Mouse (Mus musculus): ENCODE measurements around the gene Dact1. TPM values are rescaled to one million over a fixed set of nuclear protein-coding genes. Genes with fewer than 3 reads are reported as not detected.
A peak's percentile ranks its signal among the peaks of the same experiment; 100 is the strongest.

Gene Dact1
- polyA plus RNA-seq, 1 experiment from 2014 or later: 9.6 TPM

DNA sequence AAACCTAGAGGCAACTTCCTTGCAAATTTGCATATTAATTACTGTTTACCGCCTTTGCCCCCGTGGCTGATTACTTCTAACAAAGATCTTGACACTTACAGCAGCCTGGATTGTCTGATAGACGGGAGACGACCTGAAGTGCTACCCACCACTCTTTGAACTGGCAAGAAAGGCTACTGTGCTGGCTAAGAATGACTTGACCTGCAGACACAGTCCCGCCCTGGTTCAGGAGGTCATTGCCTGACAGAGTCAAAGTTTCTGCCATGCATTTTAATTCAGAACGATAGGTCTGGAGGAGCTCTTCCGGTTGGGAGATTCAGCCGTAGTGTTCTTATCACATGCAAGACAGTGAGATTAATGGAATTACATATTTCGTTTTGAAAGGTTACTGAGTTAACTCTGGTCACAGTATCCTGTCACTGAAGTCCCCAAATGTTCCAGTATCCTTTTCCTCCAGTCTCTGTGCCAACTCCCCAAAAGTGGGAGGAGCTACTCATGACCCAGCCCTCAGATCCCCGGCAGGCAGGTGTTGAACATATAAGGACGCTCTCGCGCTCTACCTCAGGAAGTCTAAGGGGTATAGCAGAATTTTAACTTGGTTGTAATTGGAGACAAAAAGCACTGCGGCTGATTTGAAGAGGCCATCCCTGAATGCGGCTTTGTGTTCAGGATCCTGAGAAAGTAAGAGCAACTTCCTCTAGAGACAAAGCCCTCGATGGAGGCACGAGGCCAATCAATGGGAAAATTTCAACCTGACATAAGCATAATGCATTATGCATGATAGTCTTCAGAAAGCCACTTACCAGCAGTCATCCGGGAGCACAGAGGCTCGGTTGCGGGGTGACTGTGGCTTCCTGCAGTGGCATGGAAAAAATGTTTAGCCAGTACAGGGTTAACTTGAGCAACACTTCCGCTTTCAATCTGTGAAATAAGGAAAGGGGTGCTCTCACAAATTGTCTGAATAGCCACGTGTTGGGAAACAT, 15.4 kb upstream of the Dact1 start:
- Histone ChIP-seq H3K4me1 (peaks cover 11% of the 10 kb centered on the region), H3K9me3 (no peaks in the 10 kb centered on the region), H3K4me2 (peak overlapping the region; percentile 43), H3K27ac (no peak overlapping the region), H3K27me3 (no peaks in the 10 kb centered on the region), H3K4me3 (peak overlapping the region; percentile 7), H3K9ac (no peak overlapping the region), H3K36me3 (no peaks in the 10 kb centered on the region)
- 29% methylated on average over 22 of the region's 22 CpGs for WGBS
- ATAC-seq (ENCODE audit: borderline replicate concordance, extremely low read depth, low FRiP score, low TSS enrichment): no peak

DNA sequence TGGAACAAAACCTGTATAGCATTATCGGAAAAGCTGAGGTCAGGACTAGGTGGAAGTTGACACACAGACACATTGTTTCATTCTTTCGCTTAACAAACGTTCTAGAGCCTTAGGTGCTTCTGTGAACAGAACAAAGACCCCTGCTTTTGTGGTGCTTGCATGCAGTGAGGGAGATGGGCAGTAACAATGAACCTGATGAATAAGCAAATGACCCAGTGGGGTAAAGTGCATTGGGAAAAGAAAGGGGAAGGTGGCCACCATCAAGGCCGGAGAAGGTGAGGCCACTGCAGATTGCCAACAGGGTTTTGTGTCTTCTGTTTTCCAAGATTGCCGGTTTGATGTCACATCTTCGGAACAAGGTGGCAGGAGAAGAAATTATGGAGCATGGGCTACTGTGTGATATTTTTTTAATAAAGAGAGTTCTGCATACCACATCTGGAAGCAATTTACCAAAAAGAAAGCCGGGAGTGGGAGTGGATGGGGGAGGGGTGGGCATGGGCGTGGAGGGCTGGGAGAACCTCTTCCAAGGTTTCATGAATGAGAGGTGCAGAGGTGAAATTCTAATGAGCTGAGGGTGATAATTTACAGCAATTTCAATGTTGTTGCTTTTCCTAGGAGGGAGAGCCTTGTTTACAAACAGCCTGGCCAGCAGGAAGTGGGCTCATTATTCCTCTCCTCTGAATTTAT, 12.7 kb upstream of the Dact1 start:
- WGBS: 38% methylated on average over 8 of the region's 8 CpGs
- Histone ChIP-seq H3K36me3 (no peaks in the 10 kb centered on the region), H3K27me3 (no peaks in the 10 kb centered on the region), H3K9ac (no peak overlapping the region), H3K4me2 (no peak overlapping the region), H3K27ac (no peak overlapping the region), H3K9me3 (no peaks in the 10 kb centered on the region), H3K4me1 (peaks cover 11% of the 10 kb centered on the region), H3K4me3 (no peak overlapping the region)
- no peak for ATAC-seq (ENCODE audit: borderline replicate concordance, extremely low read depth, low FRiP score, low TSS enrichment)

- H3K4me1 ChIP-seq: peaks cover 15% of the 10 kb centered on the region
- WGBS: under 1% methylated on average over 54 of the region's 56 CpGs
- peaks cover 10% of the 10 kb centered on the region for H3K36me3 ChIP-seq
- H3K4me2 ChIP-seq: peak overlapping the region; percentile 89
- H3K27ac ChIP-seq: peak overlapping the region; percentile 80
- no peaks in the 10 kb centered on the region for H3K9me3 ChIP-seq
- peaks cover 7% of the 10 kb centered on the region; the same call in 1 of the 2 replicates for H3K27me3 ChIP-seq
- peak; percentile 35 for ATAC-seq (ENCODE audit: borderline replicate concordance, extremely low read depth, low FRiP score, low TSS enrichment)
- H3K4me3 ChIP-seq: peak overlapping the region; percentile 74
- peak overlapping the region; percentile 72 for H3K9ac ChIP-seq
Observed at GRCm38 (mm10) chr12:71310068-71310931, 616 bp downstream of the Dact1 start.

DNA sequence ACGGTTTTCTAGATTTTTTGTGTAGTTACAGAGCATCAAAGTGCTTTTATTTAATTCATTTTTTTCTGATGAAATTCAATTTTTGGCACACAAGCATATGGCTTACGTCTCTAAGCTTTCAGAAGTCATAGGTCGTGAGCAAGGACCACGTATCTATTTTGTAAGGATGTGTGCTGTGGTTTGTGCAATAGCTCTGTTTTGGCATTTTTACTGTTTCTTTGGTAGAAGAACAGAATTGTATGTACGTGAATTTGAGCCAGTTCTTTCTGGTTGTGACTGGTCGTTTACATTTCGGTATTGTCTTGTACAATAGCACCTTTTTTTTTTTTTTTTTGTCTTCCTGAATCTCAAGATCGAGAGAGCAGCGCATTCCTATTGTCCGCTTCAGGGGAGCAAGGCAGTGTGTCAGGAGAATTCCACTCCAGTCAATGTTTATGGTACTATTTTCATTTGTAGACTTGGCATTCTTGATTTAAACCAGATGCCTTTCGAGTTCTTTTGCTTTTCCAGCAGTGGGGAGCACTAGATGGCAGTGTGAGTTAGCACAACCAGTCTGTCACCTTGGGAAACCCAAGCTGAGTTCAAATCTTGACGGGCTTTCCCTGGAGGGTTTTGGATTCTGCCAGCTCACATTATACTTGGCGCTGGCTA, 1.7 kb downstream of the Dact1 start:
- Histone ChIP-seq H3K4me3 (peak overlapping the region; percentile 74), H3K27ac (peak overlapping the region; percentile 8; the same call in 1 of the 2 replicates), H3K27me3 (peaks cover 7% of the 10 kb centered on the region; the same call in 1 of the 2 replicates), H3K36me3 (peaks cover 17% of the 10 kb centered on the region), H3K9ac (peak overlapping the region; percentile 72), H3K4me2 (peak overlapping the region; percentile 89), H3K9me3 (no peaks in the 10 kb centered on the region), H3K4me1 (peaks cover 15% of the 10 kb centered on the region)
- WGBS: 3% methylated on average over 13 of the region's 13 CpGs
- no peak for ATAC-seq (ENCODE audit: borderline replicate concordance, extremely low read depth, low FRiP score, low TSS enrichment)

- Histone ChIP-seq H3K27ac (no peak overlapping the region), H3K36me3 (peaks cover 44% of the 10 kb centered on the region), H3K4me1 (no peaks in the 10 kb centered on the region), H3K4me2 (no peak overlapping the region), H3K9ac (no peak overlapping the region), H3K27me3 (no peaks in the 10 kb centered on the region), H3K4me3 (no peak overlapping the region), H3K9me3 (no peaks in the 10 kb centered on the region)
- 95% methylated on average over 32 of the region's 40 CpGs for WGBS
- ATAC-seq (ENCODE audit: borderline replicate concordance, extremely low read depth, low FRiP score, low TSS enrichment): no peak
Observed at GRCm38 (mm10) chr12:71318239-71318638, 8.6 kb downstream of the Dact1 start.

DNA sequence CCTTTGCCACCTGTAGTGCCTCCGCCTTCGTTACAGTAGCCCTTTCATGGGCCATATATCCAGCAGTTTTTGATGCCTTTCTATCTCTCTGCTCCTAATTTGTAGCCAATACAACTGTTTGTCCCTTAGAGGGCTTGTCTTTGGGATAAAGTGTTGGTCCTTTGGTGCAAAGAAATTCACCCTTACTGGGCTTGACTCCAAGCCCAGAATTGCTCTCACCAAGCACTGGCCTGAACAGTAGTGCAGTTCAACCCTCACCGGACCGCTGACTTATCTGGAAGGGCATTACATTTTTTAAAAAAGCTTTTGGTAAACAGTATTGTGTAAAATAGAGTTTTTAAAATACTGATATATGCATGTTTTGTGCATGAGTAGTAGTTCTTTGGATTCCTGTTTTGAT, 9.9 kb downstream of the Dact1 start:
- Histone ChIP-seq H3K36me3 (peaks cover 40% of the 10 kb centered on the region), H3K4me2 (no peak overlapping the region), H3K9me3 (no peaks in the 10 kb centered on the region), H3K27me3 (no peaks in the 10 kb centered on the region), H3K4me3 (no peak overlapping the region), H3K9ac (no peak overlapping the region), H3K27ac (no peak overlapping the region), H3K4me1 (no peaks in the 10 kb centered on the region)
- WGBS: 88% methylated on average over 4 of the region's 4 CpGs
- ATAC-seq (ENCODE audit: borderline replicate concordance, extremely low read depth, low FRiP score, low TSS enrichment): no peak

- Histone ChIP-seq H3K36me3 (no peaks in the 10 kb centered on the region), H3K27me3 (no peaks in the 10 kb centered on the region)
- 31% methylated on average over 3 of the region's 3 CpGs for WGBS
Observed at GRCm38 (mm10) chr12:71332646-71333045, 23.0 kb downstream of the Dact1 start.

GRCm38 (mm10) chr12:71333561-71333960, 23.9 kb downstream of the Dact1 start:
- H3K9ac ChIP-seq: no peak overlapping the region
- no peak overlapping the region for H3K4me2 ChIP-seq
- no peaks in the 10 kb centered on the region for H3K27me3 ChIP-seq
- peak; percentile 53 for ATAC-seq (ENCODE audit: borderline replicate concordance, extremely low read depth, low FRiP score, low TSS enrichment)
- no peaks in the 10 kb centered on the region for H3K36me3 ChIP-seq
- no peaks in the 10 kb centered on the region for H3K9me3 ChIP-seq
- H3K4me1 ChIP-seq: peaks cover 40% of the 10 kb centered on the region
- 29% methylated on average over 5 of the region's 5 CpGs for WGBS
- H3K27ac ChIP-seq: peak overlapping the region; percentile 35; the same call in 1 of the 2 replicates
- H3K4me3 ChIP-seq: no peak overlapping the region

More at GRCm38 (mm10) chr12:71332646-71333045, 23.0 kb downstream of the Dact1 start:
- H3K4me2 ChIP-seq: no peak overlapping the region
- H3K4me1 ChIP-seq: peaks cover 36% of the 10 kb centered on the region
- H3K27ac ChIP-seq: 0 out of 2 replicates have a peak overlapping the region, but pooled peaks have one; percentile 1
- H3K4me3 ChIP-seq: no peak overlapping the region
- ATAC-seq (ENCODE audit: borderline replicate concordance, extremely low read depth, low FRiP score, low TSS enrichment): no peak
- no peaks in the 10 kb centered on the region for H3K9me3 ChIP-seq
- H3K9ac ChIP-seq: no peak overlapping the region

DNA sequence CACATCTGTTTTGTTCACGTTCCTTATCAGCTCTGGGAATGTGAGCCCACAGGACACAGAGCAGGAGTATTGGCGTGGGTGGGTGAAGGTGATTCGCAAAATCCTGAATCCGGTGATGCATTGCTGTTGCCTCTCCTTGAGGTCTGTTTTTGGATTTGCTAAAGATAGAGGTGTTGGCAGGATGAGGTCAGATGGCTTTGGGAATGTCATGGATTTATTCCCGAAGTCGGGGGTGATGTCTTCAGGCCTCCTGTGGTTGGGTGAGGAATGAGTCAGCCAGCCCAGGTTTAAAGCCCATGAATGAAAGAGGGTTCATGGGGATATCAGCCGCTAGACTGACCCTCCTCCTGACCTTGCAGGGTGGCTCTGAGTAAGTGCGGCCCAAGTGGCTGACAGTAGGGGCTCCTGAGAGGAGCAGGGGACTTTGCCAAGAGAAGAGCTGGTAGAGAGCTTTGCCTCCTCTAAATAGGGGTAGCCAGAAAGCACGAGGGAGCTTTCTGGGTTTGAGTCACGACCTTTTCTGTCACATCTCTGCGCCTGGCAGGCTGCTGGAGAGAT, 27.4 kb downstream of the Dact1 start:
- H3K4me3 ChIP-seq: no peak overlapping the region
- H3K4me2 ChIP-seq: no peak overlapping the region
- WGBS: 30% methylated on average over 11 of the region's 11 CpGs
- ATAC-seq (ENCODE audit: borderline replicate concordance, extremely low read depth, low FRiP score, low TSS enrichment): no peak
- H3K9me3 ChIP-seq: no peaks in the 10 kb centered on the region
- no peaks in the 10 kb centered on the region for H3K36me3 ChIP-seq
- no peak overlapping the region for H3K9ac ChIP-seq
- H3K27me3 ChIP-seq: no peaks in the 10 kb centered on the region
- peaks cover 48% of the 10 kb centered on the region for H3K4me1 ChIP-seq
- no peak overlapping the region for H3K27ac ChIP-seq

DNA sequence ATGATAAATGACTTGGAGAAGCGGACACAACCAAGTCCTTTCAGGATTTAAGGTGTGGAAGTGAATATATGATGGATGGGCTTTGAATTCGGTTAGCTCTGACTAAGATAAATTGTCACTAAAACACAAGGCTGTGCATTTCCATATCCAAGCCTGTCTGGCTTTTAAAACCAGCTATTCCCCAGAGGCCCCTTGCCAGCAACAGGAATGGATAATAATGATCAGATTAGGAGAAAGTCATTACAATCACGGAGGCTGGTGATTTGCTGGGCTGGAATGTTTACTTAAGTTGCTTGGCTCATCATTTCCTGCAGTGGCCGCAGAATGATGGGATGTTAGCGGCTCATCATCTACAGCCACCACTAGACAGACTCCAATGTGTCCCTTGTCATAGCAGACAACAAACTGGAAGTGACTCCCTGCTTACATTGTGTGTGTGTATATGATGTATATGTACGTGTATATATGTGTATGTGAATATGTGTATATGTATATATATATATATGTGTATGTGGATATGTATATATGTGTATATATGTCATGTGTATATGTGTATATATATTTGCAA, 28.3 kb downstream of the Dact1 start:
- no peaks in the 10 kb centered on the region for H3K9me3 ChIP-seq
- no peak overlapping the region for H3K27ac ChIP-seq
- H3K4me1 ChIP-seq: peaks cover 44% of the 10 kb centered on the region
- no peak overlapping the region for H3K4me3 ChIP-seq
- WGBS: 29% methylated on average over 6 of the region's 6 CpGs
- ATAC-seq (ENCODE audit: borderline replicate concordance, extremely low read depth, low FRiP score, low TSS enrichment): peak; percentile 55; the same call in 1 of the 2 replicates
- no peak overlapping the region for H3K4me2 ChIP-seq
- H3K9ac ChIP-seq: no peak overlapping the region
- no peaks in the 10 kb centered on the region for H3K36me3 ChIP-seq
- no peaks in the 10 kb centered on the region for H3K27me3 ChIP-seq

Measured in lung, embryonic 15.5 days (tissue).